Mouse (Mus musculus): ENCODE measurements around the gene Baz2b.
"Not testable (repeated sequence)": the region's sequence is repeated elsewhere in the genome, so short reads cannot be mapped to it uniquely, and the experiment has no call there.

Baz2b gene

DNA sequence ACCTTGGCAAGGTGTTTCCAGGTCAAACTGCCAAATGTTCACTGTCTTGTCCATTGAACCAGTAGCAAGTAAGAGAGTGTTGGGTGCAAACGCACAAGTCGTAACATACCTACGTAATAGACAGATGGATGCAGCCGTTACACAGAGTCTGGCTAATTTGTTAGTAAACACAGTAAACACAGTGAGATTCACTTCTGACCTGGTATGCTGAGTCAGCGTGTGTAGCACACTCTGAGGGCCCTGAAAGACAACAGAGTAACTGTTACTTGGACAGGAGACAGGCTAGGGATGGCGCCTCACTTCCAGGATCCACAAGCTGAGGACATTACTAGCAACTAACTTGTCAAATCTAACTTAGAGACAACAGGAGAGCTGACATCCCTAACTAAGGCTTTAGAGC is 347.0 kb downstream of the Baz2b start:
- no peak for DNase-seq (ENCODE audit: low spot score)

DNA sequence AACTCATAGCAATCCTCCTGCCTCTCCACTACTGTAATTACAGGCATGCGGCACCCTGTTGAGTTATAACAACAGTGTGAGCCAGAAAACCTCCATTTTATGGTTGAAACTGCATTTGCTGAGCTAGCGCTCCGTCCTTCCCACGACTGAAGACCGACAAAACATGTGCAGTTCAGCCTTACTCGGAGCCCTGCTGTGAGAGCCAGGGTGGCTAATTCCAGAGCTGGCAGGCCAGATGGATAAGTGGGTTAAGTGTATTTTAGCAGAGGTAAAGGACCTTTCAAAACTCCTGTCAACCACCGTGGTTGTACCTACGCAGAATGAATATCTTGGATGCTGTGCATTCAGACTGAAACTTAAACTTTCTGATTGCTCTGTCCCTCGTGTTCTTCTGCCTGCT is 355.3 kb downstream of the Baz2b start:
- DNase-seq (ENCODE audit: low spot score), result no peak

GRCm38 (mm10) chr2:59853543-59853942 is 356.1 kb downstream of the Baz2b start:
- no peak for DNase-seq (ENCODE audit: low spot score)

DNA sequence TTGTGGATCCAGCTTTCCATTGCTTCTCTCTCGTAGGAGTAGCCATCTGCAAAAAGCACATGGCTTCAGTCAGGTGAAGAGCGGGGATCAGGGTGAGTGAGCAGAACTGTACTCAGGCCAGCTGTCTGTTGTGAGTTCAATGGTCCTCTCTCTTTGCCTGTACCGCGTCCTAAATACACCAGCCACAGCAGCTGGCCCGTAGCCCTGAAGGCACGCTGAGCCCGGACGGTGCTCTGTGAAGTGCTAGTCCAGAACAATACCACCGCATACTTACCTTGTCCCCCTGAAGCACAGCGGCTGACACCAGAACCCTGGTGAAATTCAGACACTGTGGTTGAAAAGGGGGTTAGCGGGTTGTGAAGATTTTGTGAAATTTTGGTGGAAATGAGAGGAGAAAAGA is 356.7 kb downstream of the Baz2b start:
- no peak for DNase-seq (ENCODE audit: low spot score)

DNA sequence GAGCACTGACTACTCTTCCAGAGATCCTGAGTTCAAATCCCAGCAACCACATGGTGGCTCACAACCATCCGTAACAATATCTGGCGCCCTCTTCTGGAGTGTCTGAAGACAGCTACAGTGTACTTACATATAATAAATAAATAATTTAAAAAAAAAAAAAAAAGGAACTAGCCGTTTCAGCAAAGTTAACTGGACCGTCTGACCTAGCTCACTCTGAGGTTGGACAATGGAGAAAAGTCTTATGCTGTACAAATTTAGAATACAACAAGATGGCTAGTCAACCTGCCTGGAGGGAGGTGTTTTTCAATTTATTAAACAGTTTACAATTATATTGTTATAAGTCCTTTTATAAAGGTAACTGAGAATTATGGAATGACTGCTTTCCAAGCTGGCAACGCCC is 357.8 kb downstream of the Baz2b start:
- DNase-seq (ENCODE audit: low spot score), result not testable (repeated sequence)
